8 mouse cellular contexts compared by ENCODE assay signal in the genomic region with DNA sequence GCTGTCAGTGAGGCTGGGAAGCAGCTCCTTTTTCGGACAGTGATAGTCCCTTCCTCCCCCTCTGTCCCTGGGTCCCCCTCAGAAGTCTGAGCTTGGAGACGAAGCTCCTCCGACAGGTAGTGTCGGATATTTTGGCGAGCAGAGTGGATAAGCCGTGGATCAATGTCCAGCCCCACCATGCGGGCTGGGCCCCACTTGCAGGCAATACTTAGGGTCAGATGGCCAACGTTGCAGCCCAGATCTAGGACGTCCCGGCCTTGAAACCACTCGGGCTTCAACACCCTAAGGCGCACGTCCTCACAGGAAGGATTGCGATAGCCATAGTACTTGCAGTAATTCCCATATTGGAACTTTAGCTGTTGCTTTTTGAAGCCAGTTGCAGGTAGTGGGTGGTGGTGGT. TPM values are rescaled to one million over a fixed set of nuclear protein-coding genes. Genes with fewer than 3 reads are reported as not detected.
DNase-seq lines count a peak whose midpoint lies in the region; ATAC-seq and TF ChIP-seq lines count a peak whose summit lies in the region.

No protein-coding gene starts in this region.

- 0 out of 2 replicates have a peak overlapping the region, but pooled peaks have one; percentile 100 for H3K27ac ChIP-seq in heart, embryonic 11.5 days (ENCODE audit: low read depth, low read length)
- no peak overlapping the region for H3K27ac ChIP-seq in ES-Bruce4 (ENCODE audit: insufficient read depth, low read length)
- peak overlapping the region; percentile 98 for H3K27ac ChIP-seq in forebrain, embryonic 10.5 days
- peak overlapping the region; percentile 99; the same call in 1 of the 2 replicates for H3K27ac ChIP-seq in liver, embryonic 11.5 days (ENCODE audit: low read depth, low read length)

- ATAC-seq in heart, embryonic 11.5 days (replicated peaks; ENCODE audit: insufficient number of reproducible peaks, low FRiP score, low TSS enrichment) = no peak
- no peak for ATAC-seq in liver, embryonic 11.5 days (replicated peaks; ENCODE audit: low FRiP score)
- no peak for ATAC-seq in granulocyte monocyte progenitor cell, adult 5-6 weeks (replicated peaks; ENCODE audit: poor library complexity, severe bottlenecking)
- no peak for ATAC-seq in frontal cortex, adult (ENCODE audit: low TSS enrichment)

- DNase-seq in heart, adult 11 months = no peak
- no peak for DNase-seq in forebrain, embryonic 10.5 days (ENCODE audit: extremely low spot score, low spot score)
- no peak for DNase-seq in liver, embryonic 11.5 days (ENCODE audit: low spot score)
- no peak for DNase-seq in frontal cortex, adult 2 months (ENCODE audit: extremely low spot score in 1 of 2, low spot score in 1 of 2)

- H3K4me2 ChIP-seq in heart, embryonic 11.5 days = peak overlapping the region; percentile 92
- peak overlapping the region; percentile 98 for H3K4me2 ChIP-seq in liver, embryonic 11.5 days

- 85% methylated on average over 14 of the region's 14 CpGs for WGBS in heart, embryonic 11.5 days (ENCODE audit: insufficient replicate concordance)
- WGBS in forebrain, embryonic 10.5 days = 88% methylated on average over 14 of the region's 14 CpGs
- 81% methylated on average over 14 of the region's 14 CpGs for WGBS in liver, embryonic 11.5 days

- H3K36me3 ChIP-seq in heart, embryonic 11.5 days (ENCODE audit: control insufficient read depth, insufficient read depth, low read length) = peaks cover 27% of the 10 kb centered on the region
- H3K36me3 ChIP-seq in ES-Bruce4 (ENCODE audit: control insufficient read depth, insufficient read depth, low read length, poor library complexity, severe bottlenecking) = peaks cover 42% of the 10 kb centered on the region
- peaks cover 53% of the 10 kb centered on the region for H3K36me3 ChIP-seq in forebrain, embryonic 10.5 days (replicated peaks)
- H3K36me3 ChIP-seq in liver, embryonic 11.5 days (ENCODE audit: control insufficient read depth, insufficient read depth, low read length) = peaks cover 29% of the 10 kb centered on the region

- no peaks in the 10 kb centered on the region; the same call in 1 of the 2 replicates for H3K27me3 ChIP-seq in heart, embryonic 11.5 days (ENCODE audit: control insufficient read depth, insufficient read depth, low read length)
- H3K27me3 ChIP-seq in ES-Bruce4 (ENCODE audit: control insufficient read depth, insufficient read depth, low read length, poor library complexity, severe bottlenecking) = no peaks in the 10 kb centered on the region
- peaks cover 15% of the 10 kb centered on the region for H3K27me3 ChIP-seq in forebrain, embryonic 10.5 days (ENCODE audit: poor library complexity, severe bottlenecking)
- no peaks in the 10 kb centered on the region for H3K27me3 ChIP-seq in liver, embryonic 11.5 days (replicated peaks; ENCODE audit: control insufficient read depth, insufficient read depth, low read length)

- H3K4me3 ChIP-seq in heart, embryonic 11.5 days (ENCODE audit: low read depth, low read length) = peak overlapping the region; percentile 88
- peak overlapping the region; percentile 80 for H3K4me3 ChIP-seq in ES-Bruce4 (ENCODE audit: low read depth, low read length)
- peak overlapping the region; percentile 96 for H3K4me3 ChIP-seq in forebrain, embryonic 10.5 days
- H3K4me3 ChIP-seq in liver, embryonic 11.5 days (ENCODE audit: low read depth, low read length) = peak overlapping the region; percentile 92

- H3K9me3 ChIP-seq in heart, embryonic 11.5 days (replicated peaks; ENCODE audit: control insufficient read depth, low read length) = no peaks in the 10 kb centered on the region
- no peaks in the 10 kb centered on the region for H3K9me3 ChIP-seq in ES-Bruce4 (replicated peaks; ENCODE audit: control insufficient read depth, insufficient read depth, low read length, poor library complexity, severe bottlenecking)
- H3K9me3 ChIP-seq in forebrain, embryonic 10.5 days = peaks cover 6% of the 10 kb centered on the region
- H3K9me3 ChIP-seq in liver, embryonic 11.5 days (ENCODE audit: control insufficient read depth, low read length) = no peaks in the 10 kb centered on the region

- no peak for TF ChIP-seq POLR2A in ES-Bruce4 (IDR thresholded peaks at IDR 0.05; ENCODE audit: insufficient read depth, low read length)

- no peak for TF ChIP-seq EP300 in ES-Bruce4 (IDR thresholded peaks at IDR 0.05; ENCODE audit: insufficient read depth, low read depth, low read length)

- TF ChIP-seq CTCF in ES-Bruce4 (IDR thresholded peaks at IDR 0.05; ENCODE audit: low read depth, low read length) = no peak

- peaks cover 36% of the 10 kb centered on the region for H3K4me1 ChIP-seq in heart, embryonic 11.5 days (ENCODE audit: control insufficient read depth, insufficient read depth, low read length)
- no peaks in the 10 kb centered on the region for H3K4me1 ChIP-seq in ES-Bruce4 (ENCODE audit: control insufficient read depth, insufficient read depth, low read length)
- peaks cover 64% of the 10 kb centered on the region for H3K4me1 ChIP-seq in forebrain, embryonic 10.5 days
- H3K4me1 ChIP-seq in liver, embryonic 11.5 days (replicated peaks; ENCODE audit: control insufficient read depth, insufficient read depth, low read length) = peaks cover 34% of the 10 kb centered on the region

- H3K9ac ChIP-seq in heart, embryonic 11.5 days (ENCODE audit: low read depth, low read length) = peak overlapping the region; percentile 97
- peak overlapping the region; percentile 97 for H3K9ac ChIP-seq in ES-Bruce4 (ENCODE audit: low read depth, poor library complexity, severe bottlenecking)
- peak overlapping the region; percentile 97 for H3K9ac ChIP-seq in liver, embryonic 11.5 days (ENCODE audit: low read depth, low read length)

RNA-seq across cellular contexts. Expression of a gene that starts 2.9 kb away (rescaled TPM):
- 7.4 and 9.2 TPM in 2 replicates for polyA plus RNA-seq in heart, embryonic 11.5 days (2014; fragmentation: Nextera tagmentation; extraction: Ambion mirVana)
- polyA plus RNA-seq in ES-Bruce4 (2011; ENCODE audit: insufficient read depth, insufficient read length, low read depth, missing spikeins) = 21.6 and 24.8 TPM in 2 replicates
- polyA plus RNA-seq in forebrain, embryonic 10.5 days (2016; fragmentation: Nextera tagmentation; extraction: Ambion mirVana) = 10.0 and 11.5 TPM in 2 replicates
- polyA plus RNA-seq in liver, embryonic 11.5 days (2014; fragmentation: Nextera tagmentation; extraction: Ambion mirVana) = 9.3 and 11.1 TPM in 2 replicates
- total RNA-seq in granulocyte monocyte progenitor cell, adult 5-6 weeks (2014; fragmentation: Nextera tagmentation) = 33.9 and 35.2 TPM in 2 replicates
- total RNA-seq in granulocyte monocyte progenitor cell, adult 5-6 weeks (2017) = 14.5 and 48.4 TPM in 2 replicates
- polyA plus RNA-seq in frontal cortex, adult 2 months (2012; rRNA removed) = 39.1 and 42.6 TPM in 2 replicates

RNA-seq across cellular contexts. Expression of a gene that starts 3.1 kb away (rescaled TPM):
- 12.4 and 13.7 TPM in 2 replicates for polyA plus RNA-seq in heart, embryonic 11.5 days (2014; fragmentation: Nextera tagmentation; extraction: Ambion mirVana)
- 15.0 and 15.5 TPM in 2 replicates for polyA plus RNA-seq in ES-Bruce4 (2011; ENCODE audit: insufficient read depth, insufficient read length, low read depth, missing spikeins)
- polyA plus RNA-seq in forebrain, embryonic 10.5 days (2016; fragmentation: Nextera tagmentation; extraction: Ambion mirVana) = 12.9 and 14.8 TPM in 2 replicates
- 10.2 and 13.1 TPM in 2 replicates for polyA plus RNA-seq in liver, embryonic 11.5 days (2014; fragmentation: Nextera tagmentation; extraction: Ambion mirVana)
- 1.0 and 2.6 TPM in 2 replicates for total RNA-seq in granulocyte monocyte progenitor cell, adult 5-6 weeks (2014; fragmentation: Nextera tagmentation)
- total RNA-seq in granulocyte monocyte progenitor cell, adult 5-6 weeks (2017) = 12.7 and 13.0 TPM in 2 replicates
- polyA plus RNA-seq in frontal cortex, adult 2 months (2012; rRNA removed) = 14.1 and 15.3 TPM in 2 replicates

RNA-seq across cellular contexts. Expression of a gene that starts 5.9 kb away (rescaled TPM):
- polyA plus RNA-seq in heart, embryonic 11.5 days (2014; fragmentation: Nextera tagmentation; extraction: Ambion mirVana) = 29.9 and 35.3 TPM in 2 replicates
- 30.3 and 35.4 TPM in 2 replicates for polyA plus RNA-seq in ES-Bruce4 (2011; ENCODE audit: insufficient read depth, insufficient read length, low read depth, missing spikeins)
- polyA plus RNA-seq in forebrain, embryonic 10.5 days (2016; fragmentation: Nextera tagmentation; extraction: Ambion mirVana) = 47.5 and 49.2 TPM in 2 replicates
- polyA plus RNA-seq in liver, embryonic 11.5 days (2014; fragmentation: Nextera tagmentation; extraction: Ambion mirVana) = 49.4 and 55.0 TPM in 2 replicates
- 29.4 and 36.7 TPM in 2 replicates for total RNA-seq in granulocyte monocyte progenitor cell, adult 5-6 weeks (2014; fragmentation: Nextera tagmentation)
- total RNA-seq in granulocyte monocyte progenitor cell, adult 5-6 weeks (2017) = 22.9 and 24.1 TPM in 2 replicates
- 24.2 and 25.9 TPM in 2 replicates for polyA plus RNA-seq in frontal cortex, adult 2 months (2012; rRNA removed)

RNA-seq across cellular contexts. Expression of a gene that starts 39.0 kb away (rescaled TPM):
- polyA plus RNA-seq in heart, embryonic 11.5 days (2014; fragmentation: Nextera tagmentation; extraction: Ambion mirVana) = 139 and 147 TPM in 2 replicates
- 47.7 and 53.3 TPM in 2 replicates for polyA plus RNA-seq in ES-Bruce4 (2011; ENCODE audit: insufficient read depth, insufficient read length, low read depth, missing spikeins)
- polyA plus RNA-seq in forebrain, embryonic 10.5 days (2016; fragmentation: Nextera tagmentation; extraction: Ambion mirVana) = 71.0 and 72.0 TPM in 2 replicates
- polyA plus RNA-seq in liver, embryonic 11.5 days (2014; fragmentation: Nextera tagmentation; extraction: Ambion mirVana) = 129 and 134 TPM in 2 replicates
- 71.5 and 78.5 TPM in 2 replicates for total RNA-seq in granulocyte monocyte progenitor cell, adult 5-6 weeks (2014; fragmentation: Nextera tagmentation)
- total RNA-seq in granulocyte monocyte progenitor cell, adult 5-6 weeks (2017) = 57.5 and 74.8 TPM in 2 replicates
- polyA plus RNA-seq in frontal cortex, adult 2 months (2012; rRNA removed) = 273 and 360 TPM in 2 replicates

RNA-seq across cellular contexts. Expression of a gene that starts 43.1 kb away (rescaled TPM):
- polyA plus RNA-seq in heart, embryonic 11.5 days (2014; fragmentation: Nextera tagmentation; extraction: Ambion mirVana) = 0.47 and 1.0 TPM in 2 replicates
- 12.4 and 13.0 TPM in 2 replicates for polyA plus RNA-seq in ES-Bruce4 (2011; ENCODE audit: insufficient read depth, insufficient read length, low read depth, missing spikeins)
- 2.9 and 5.1 TPM in 2 replicates for polyA plus RNA-seq in forebrain, embryonic 10.5 days (2016; fragmentation: Nextera tagmentation; extraction: Ambion mirVana)
- 0.39 and 0.43 TPM in 2 replicates for polyA plus RNA-seq in liver, embryonic 11.5 days (2014; fragmentation: Nextera tagmentation; extraction: Ambion mirVana)
- not detected in 2 replicates for total RNA-seq in granulocyte monocyte progenitor cell, adult 5-6 weeks (2014; fragmentation: Nextera tagmentation)
- not detected in 2 replicates for total RNA-seq in granulocyte monocyte progenitor cell, adult 5-6 weeks (2017)
- 55.0 and 60.9 TPM in 2 replicates for polyA plus RNA-seq in frontal cortex, adult 2 months (2012; rRNA removed)
